Mouse (Mus musculus) heart, adult 2 months (tissue): ENCODE measurements around the gene Szrd1. TPM values are rescaled to one million over a fixed set of nuclear protein-coding genes. Genes with fewer than 3 reads are reported as not detected.

Experiments used
- DNase-seq, 2 experiments: peaks; one replicate each; pipeline ENCODE4 v3.0.0; 2021
- H3K27ac ChIP-seq: fragments of 200-600 bp; 2 replicates; pipeline ENCODE4 v1.8.1; 2022
- H3K27me3 ChIP-seq: fragments of 200-500 bp; 2 replicates; pipeline ENCODE4 v1.6.1; 2012; ENCODE audit warnings: mild to moderate bottlenecking, low read length, inconsistent platforms, mixed read lengths; ENCODE audit not compliant: control insufficient read depth, insufficient read depth
- H3K36me3 ChIP-seq: fragments of 200-500 bp; 2 replicates; pipeline ENCODE4 v1.6.1; 2012; ENCODE audit warnings: low read length, inconsistent platforms; ENCODE audit not compliant: control insufficient read depth, insufficient read depth
- H3K4me1 ChIP-seq: fragments of 200-500 bp; 2 replicates; pipeline ENCODE4 v1.6.1; 2011; ENCODE audit warnings: low read length; ENCODE audit not compliant: control insufficient read depth, insufficient read depth
- H3K4me3 ChIP-seq: fragments of 200-600 bp; 2 replicates; pipeline ENCODE4 v1.8.1; 2022
- H3K79me2 ChIP-seq: fragments of 200-500 bp; replicated peaks from 2 replicates; pipeline ENCODE4 v1.6.1; 2012; ENCODE audit warnings: mild to moderate bottlenecking, inconsistent platforms, low read length, moderate library complexity, mixed read lengths; ENCODE audit not compliant: control insufficient read depth, insufficient read depth
- H3K9ac ChIP-seq: fragments of 200-500 bp; 2 replicates; pipeline ENCODE4 v1.6.1; 2012; ENCODE audit warnings: low read depth, mild to moderate bottlenecking, control low read depth, inconsistent platforms, low read length, mixed read lengths
- CTCF ChIP-seq: fragments of 200-600 bp; IDR thresholded peaks from 2 replicates; pipeline ENCODE4 v1.8.1; 2022; ENCODE audit warnings: antibody characterized with exemption, mild to moderate bottlenecking, moderate library complexity
- EP300 ChIP-seq: fragments of 200-500 bp; IDR thresholded peaks from 2 replicates; pipeline ENCODE4 v1.6.1; 2011; ENCODE audit warnings: low read depth, low read length, control low read depth; ENCODE audit not compliant: insufficient read depth
- POLR2A ChIP-seq: fragments of 200-500 bp; IDR thresholded peaks from 2 replicates; pipeline ENCODE4 v1.6.1; 2011; ENCODE audit warnings: mild to moderate bottlenecking, low read depth, low read length, control low read depth; ENCODE audit not compliant: insufficient read depth
- WGBS: fragments of 180-500 bp; shearing (Covaris S2); methylation state at CpG from one replicate; pipeline ENCODE4 v1.1.7; 2018; 5-methylcytosine and 5-hydroxymethylcytosine counted together
- intact Hi-C: fragments of 180-260 bp; cut with DNase I; formaldehyde crosslinking; loops from one replicate; pipeline ENCODE4 v1.15.1; 2025
- polyA plus RNA-seq: library from polyadenylated mRNA; depleted of rRNA; stranded (reverse); fragments of >200 nt; gene quantifications from 2 replicates; pipeline ENCODE4 v1.2.3, GENCODE M21; 2012
- total RNA-seq, 2 experiments: library from RNA; stranded (reverse); gene quantifications; 2 replicates each; pipeline ENCODE4 v1.2.3; 2021

Gene Szrd1
- total and polyA plus RNA-seq, 3 experiments: 32.1 to 106 (median 90.0) TPM

DNA sequence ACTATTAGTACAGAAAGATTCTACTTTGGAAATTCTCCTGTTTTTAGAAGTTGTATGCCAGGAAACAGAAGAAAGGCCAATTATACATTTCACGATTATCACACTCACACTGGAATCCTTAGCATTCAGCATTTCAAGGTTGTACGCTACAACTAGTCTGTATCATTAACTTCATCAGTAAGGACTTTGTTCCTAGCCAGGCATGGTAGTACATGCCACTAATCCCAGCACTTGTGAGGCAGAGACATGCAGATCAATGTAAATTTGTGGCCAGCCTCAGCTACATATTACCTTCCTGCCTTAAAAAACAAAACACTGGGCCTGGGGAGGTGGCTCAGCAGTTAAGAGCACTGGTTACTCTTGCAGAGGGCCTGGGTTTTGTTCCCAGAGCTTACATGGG lies 19.0 kb upstream of the Szrd1 start:
- WGBS: 65% methylated on average over 2 of the region's 2 CpGs
- H3K27ac ChIP-seq: no peak overlapping the region
- no peak for TF ChIP-seq POLR2A
- TF ChIP-seq EP300: no peak
- TF ChIP-seq CTCF: no peak

DNA sequence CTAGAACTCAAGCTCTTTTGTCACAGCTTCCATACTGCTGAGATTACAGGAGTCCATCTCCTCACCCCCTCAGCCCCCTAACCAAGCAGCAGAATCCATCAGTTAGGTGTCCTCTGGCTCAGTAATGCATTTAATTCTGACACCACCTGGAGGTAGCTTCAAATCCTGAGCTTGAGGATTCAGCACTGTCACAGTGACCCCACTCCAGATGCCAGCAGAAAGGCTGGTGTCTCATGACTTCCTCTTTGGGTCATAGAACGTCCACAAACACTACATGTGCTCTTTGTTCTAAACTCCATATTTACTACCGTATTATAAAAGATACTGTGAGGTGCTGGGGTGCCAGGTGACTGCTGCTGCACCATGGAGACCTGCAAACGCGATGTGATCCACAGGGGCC lies 17.9 kb upstream of the Szrd1 start:
- TF ChIP-seq POLR2A (no peak), CTCF (no peak), EP300 (no peak)
- no peak overlapping the region for H3K4me3 ChIP-seq
- H3K4me1 ChIP-seq: peaks cover 7% of the 10 kb centered on the region
- H3K79me2 ChIP-seq: peaks cover 10% of the 10 kb centered on the region
- intact Hi-C loops: no loop called here
- 67% methylated on average over 4 of the region's 4 CpGs for WGBS
- H3K27me3 ChIP-seq: no peaks in the 10 kb centered on the region
- H3K9ac ChIP-seq: no peak overlapping the region
- H3K27ac ChIP-seq: no peak overlapping the region
- DNase-seq: no peak
- no peaks in the 10 kb centered on the region; the same call in 1 of the 2 replicates for H3K36me3 ChIP-seq

More for the DNA sequence above, 19.0 kb upstream of the Szrd1 start:
- Histone ChIP-seq H3K27me3 (no peaks in the 10 kb centered on the region), H3K79me2 (peaks cover 13% of the 10 kb centered on the region), H3K9ac (no peak overlapping the region), H3K4me1 (peaks cover 7% of the 10 kb centered on the region), H3K36me3 (no peaks in the 10 kb centered on the region; the same call in 1 of the 2 replicates), H3K4me3 (no peak overlapping the region)
- intact Hi-C loops: no loop called here
- DNase-seq: no peak

DNA sequence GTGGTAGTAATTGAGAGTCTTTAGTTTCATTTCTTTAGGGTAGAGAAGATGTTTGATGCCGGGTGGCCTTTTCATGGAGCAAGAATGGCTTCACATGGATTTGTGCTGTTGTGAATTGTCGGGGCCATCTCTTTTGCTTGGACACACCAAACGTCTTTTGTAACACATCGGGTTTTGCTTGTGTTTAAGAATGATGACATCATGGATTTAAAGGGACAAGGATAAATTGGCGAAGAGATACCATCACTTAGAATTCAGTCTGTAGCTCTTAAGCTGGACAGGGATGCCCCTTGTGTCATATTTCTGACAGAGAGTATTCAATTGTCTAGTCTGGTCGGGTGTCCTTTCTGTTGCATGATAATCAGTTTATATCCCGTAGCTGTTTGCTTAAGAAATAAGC lies 9.5 kb upstream of the Szrd1 start:
- TF ChIP-seq EP300 (no peak), CTCF (no peak), POLR2A (no peak)
- Histone ChIP-seq H3K27me3 (no peaks in the 10 kb centered on the region), H3K9ac (no peak overlapping the region), H3K4me3 (peak overlapping the region; percentile 90), H3K79me2 (peaks cover 12% of the 10 kb centered on the region), H3K27ac (no peak overlapping the region), H3K4me1 (peaks cover 1% of the 10 kb centered on the region), H3K36me3 (0 out of 2 replicates have a peak, but pooled peaks cover 3% of the 10 kb centered on the region)
- intact Hi-C loops: loop anchor here (10.0 kb wide), 1 partner anchor 434 kb away; no protein-coding TSS in a partner anchor
- no peak for DNase-seq
- WGBS: 13% methylated on average over 7 of the region's 7 CpGs

DNA sequence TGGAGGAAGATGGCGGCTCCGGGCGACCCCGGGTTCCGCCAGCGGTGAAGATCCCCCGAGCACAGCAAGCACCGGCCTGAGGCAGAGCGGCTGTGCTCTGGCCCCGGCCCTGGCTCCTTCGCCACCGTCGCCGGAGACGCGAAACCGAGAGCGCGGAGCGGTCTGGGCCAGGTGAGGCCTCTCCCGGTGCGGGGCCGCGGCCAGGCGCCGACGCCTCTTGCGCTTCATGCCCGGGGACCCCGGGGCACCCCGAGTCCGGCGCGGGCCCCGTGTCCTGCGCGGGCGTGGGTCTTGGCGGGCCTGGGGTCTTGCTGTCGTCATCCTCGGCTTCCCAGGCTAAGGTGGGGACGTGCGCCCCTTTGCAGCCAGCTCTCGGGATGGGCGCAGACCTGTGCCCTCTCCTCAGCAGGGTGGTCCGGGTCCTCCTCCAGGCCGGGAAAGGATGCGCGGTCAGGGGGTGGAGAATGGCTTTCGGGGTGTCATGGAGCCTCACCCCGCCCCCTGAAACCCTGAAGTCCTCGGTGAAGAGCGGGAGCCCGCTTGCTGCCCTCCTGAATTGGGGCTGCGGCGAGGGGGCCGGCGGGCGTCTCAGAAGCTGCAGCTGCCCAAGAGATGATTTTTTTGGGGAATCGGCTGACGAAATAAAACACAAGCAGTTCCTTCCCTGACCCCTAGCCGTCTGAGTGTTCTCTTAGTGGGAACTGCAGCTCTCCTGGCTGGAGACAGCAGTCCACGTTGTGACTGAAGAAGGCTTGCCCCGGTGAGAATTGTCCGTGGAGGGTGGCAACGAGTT lies 8.6 kb upstream of the Szrd1 start:
- Histone ChIP-seq H3K27me3 (no peaks in the 10 kb centered on the region), H3K4me1 (peaks cover 1% of the 10 kb centered on the region), H3K4me3 (peak overlapping the region; percentile 90), H3K27ac (peak overlapping the region; percentile 83), H3K36me3 (0 out of 2 replicates have a peak, but pooled peaks cover 3% of the 10 kb centered on the region), H3K9ac (peak overlapping the region; percentile 92), H3K79me2 (peaks cover 9% of the 10 kb centered on the region)
- under 1% methylated on average over 65 of the region's 66 CpGs for WGBS
- DNase-seq: peak; percentile 58 to 62
- TF ChIP-seq POLR2A (no peak), CTCF (peak; percentile 31; the same call in 1 of the 2 replicates)
- intact Hi-C loops: loop anchor here (10.0 kb wide), 1 partner anchor 433 kb away; no protein-coding TSS in a partner anchor

DNA sequence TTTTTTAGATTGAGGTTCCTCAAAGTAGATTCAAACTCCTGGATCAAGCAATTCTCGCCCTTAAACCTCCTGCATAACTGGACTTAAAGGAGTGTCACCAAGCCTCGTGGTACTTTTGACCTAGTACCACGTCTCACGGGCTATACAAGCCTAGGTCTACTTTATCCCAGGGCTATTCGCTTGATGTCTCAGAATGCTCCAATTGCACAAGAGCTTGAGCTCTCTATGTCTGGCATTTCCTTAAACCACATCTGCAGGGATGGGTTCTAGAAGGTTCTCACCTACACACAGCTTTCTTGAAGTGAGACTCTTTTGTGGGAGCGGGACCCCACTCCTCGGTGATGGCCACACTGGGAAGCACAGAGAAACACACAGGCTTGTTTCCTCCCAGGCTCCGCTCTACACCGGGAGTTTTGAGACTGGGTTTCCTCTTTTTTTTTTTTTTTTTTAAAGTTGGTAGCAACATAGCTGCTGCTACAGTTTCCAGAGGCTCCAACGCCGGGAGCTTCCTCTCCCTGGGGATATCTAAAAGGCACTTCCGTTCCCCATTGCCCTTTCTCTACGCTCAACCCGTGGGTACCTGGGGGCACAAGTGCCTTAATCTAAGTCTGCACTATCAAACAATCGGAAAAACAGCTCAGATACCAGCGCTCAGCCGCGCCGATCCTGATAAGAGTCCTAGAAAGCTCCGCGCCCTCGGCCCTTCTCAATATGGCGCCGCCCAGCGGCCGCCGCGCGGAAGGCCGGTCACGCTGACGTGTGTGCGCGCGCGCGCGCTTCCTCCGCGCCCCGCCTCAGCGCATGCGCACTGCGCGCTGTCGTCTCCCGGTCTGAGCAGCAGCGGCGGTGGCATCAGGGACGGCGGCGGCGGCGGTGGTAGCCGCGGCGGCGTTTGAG lies 7.8 kb upstream of the Szrd1 start, which contains the start of gene Fbxo42:
Fbxo42 (plus strand) TSS at position 802 of the 897 bp plus-strand sequence.
- intact Hi-C loops: loop anchor here (2.0 to 10.0 kb wide), 2 partner anchors 67 to 433 kb away; no protein-coding TSS in a partner anchor
- DNase-seq: peak; percentile 96 to 97
- Histone ChIP-seq H3K4me3 (peak within 1 kb of the TSS; percentile 90), H3K27ac (peak within 1 kb of the TSS; percentile 83), H3K4me1 (peaks cover 3% of the 10 kb centered on the region), H3K79me2 (peaks cover 9% of the 10 kb centered on the region), H3K27me3 (no peaks in the 10 kb centered on the region), H3K9ac (peak within 1 kb of the TSS; percentile 92), H3K36me3 (0 out of 2 replicates have a peak, but pooled peaks cover 3% of the 10 kb centered on the region)
- 4% methylated on average over 49 of the region's 58 CpGs for WGBS
- 0 out of 2 replicates have a peak, but pooled peaks have one; percentile 50 for TF ChIP-seq EP300
- TF ChIP-seq CTCF: peak; percentile 93
- TF ChIP-seq POLR2A: peak; percentile 89
